Mouse (Mus musculus): ENCODE results near the gene Usp49.
"Not testable (repeated sequence)": the region's sequence is repeated elsewhere in the genome, so short reads cannot be mapped to it uniquely, and the experiment has no call there.

Usp49 gene

GRCm38 (mm10) chr17:47610849-47611660 is 19.4 kb upstream of the Usp49 start, which contains the start of the genes Bysl, Med20 and Gm20517:
Gene Bysl, minus strand, starts transcription at chr17:47611492.
Gene Med20, plus strand, starts transcription at chr17:47611582.
Gene Gm20517, plus strand, starts transcription at chr17:47611589.
- peak; percentile 96 for DNase-seq

GRCm38 (mm10) chr17:47611661-47611982 is 18.9 kb upstream of the Usp49 start:
- no peak for DNase-seq

GRCm38 (mm10) chr17:47614018-47614417 is 16.5 kb upstream of the Usp49 start:
- no peak for DNase-seq

GRCm38 (mm10) chr17:47616119-47616518 is 14.4 kb upstream of the Usp49 start:
- DNase-seq: no peak

- DNase-seq: no peak
Observed at GRCm38 (mm10) chr17:47616652-47617051, 13.8 kb upstream of the Usp49 start.

GRCm38 (mm10) chr17:47617605-47618307 is 12.7 kb upstream of the Usp49 start:
- DNase-seq: no peak

- DNase-seq: no peak
Observed at GRCm38 (mm10) chr17:47618556-47619311, 11.8 kb upstream of the Usp49 start.

- DNase-seq: no peak
Observed at GRCm38 (mm10) chr17:47622912-47623554, 7.5 kb upstream of the Usp49 start.

- not testable (repeated sequence) for DNase-seq
Observed at GRCm38 (mm10) chr17:47624572-47624971, 5.9 kb upstream of the Usp49 start.

- no peak for DNase-seq
Observed at GRCm38 (mm10) chr17:47625088-47625487, 5.4 kb upstream of the Usp49 start.

GRCm38 (mm10) chr17:47626031-47626430 is 4.5 kb upstream of the Usp49 start:
- DNase-seq: no peak

- no peak for DNase-seq
Observed at GRCm38 (mm10) chr17:47627791-47628190, 2.7 kb upstream of the Usp49 start.

- peak; percentile 93 for DNase-seq
Observed at GRCm38 (mm10) chr17:47628851-47629676, 1.4 kb upstream of the Usp49 start.

- peak; percentile 44 for DNase-seq
Observed at GRCm38 (mm10) chr17:47629717-47630677, 493 bp upstream of the Usp49 start.

- DNase-seq: no peak
Observed at GRCm38 (mm10) chr17:47632181-47632840, 1.8 kb downstream of the Usp49 start.

GRCm38 (mm10) chr17:47633999-47634770 is 3.7 kb downstream of the Usp49 start:
- no peak for DNase-seq

- DNase-seq: no peak
Observed at GRCm38 (mm10) chr17:47642992-47643391, 12.5 kb downstream of the Usp49 start.

GRCm38 (mm10) chr17:47646683-47647082 is 16.2 kb downstream of the Usp49 start:
- DNase-seq: peak; percentile 11

GRCm38 (mm10) chr17:47648966-47649365 is 18.5 kb downstream of the Usp49 start:
- no peak for DNase-seq
